Mouse (Mus musculus): ENCODE measurements around the gene Sfxn2.

DNA sequence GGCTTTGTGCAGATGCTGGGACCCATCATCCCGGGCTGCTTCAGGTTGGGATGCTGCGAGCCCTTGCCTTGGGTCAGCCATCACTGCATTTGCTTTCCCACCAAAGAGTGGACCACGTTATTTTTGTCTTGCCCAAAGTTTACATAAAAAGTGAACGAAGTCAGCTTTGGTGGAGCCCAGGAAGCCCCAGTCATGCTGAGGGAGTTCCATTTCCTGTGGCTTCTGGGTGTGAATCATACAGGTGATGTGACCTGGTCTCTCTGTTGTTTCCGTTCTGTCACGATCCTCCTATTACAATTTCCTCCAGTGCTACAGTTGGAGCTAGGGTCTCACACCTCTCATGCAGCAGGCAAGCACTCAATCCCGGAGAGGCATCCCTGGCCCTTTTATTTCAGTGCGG, 44.2 kb downstream of the Sfxn2 start:
- TF ChIP-seq CTCF (conservative IDR thresholded peaks at IDR 0.05; ENCODE audit: low read length): no peak
- no peak for TF ChIP-seq POU5F1 (IDR thresholded peaks at IDR 0.05; ENCODE audit: borderline replicate concordance, low read length)

Measured in E14TG2a.4 (cell line).